Mouse (Mus musculus) liver, embryonic 14.5 days (tissue): ENCODE data around the gene Erbb3. TPM values are rescaled to one million over a fixed set of nuclear protein-coding genes. Genes with fewer than 3 reads are reported as not detected.
"Not testable (repeated sequence)": the region's sequence is repeated elsewhere in the genome, so short reads cannot be mapped to it uniquely, and the experiment has no call there.

Experiments used
- ATAC-seq: fragments of 200-750 bp; cut with Nextera tagmentation; 2 replicates; pipeline ENCODE4 v1.8.0; 2017; ENCODE audit warnings: moderate number of reproducible peaks, mild to moderate bottlenecking, moderate library complexity; ENCODE audit not compliant: insufficient read depth
- DNase-seq, 3 experiments: peaks; one replicate each; pipeline ENCODE4 v3.0.0-alpha.2; 2012 to 2013; ENCODE audit warnings: low read depth in 3 of 3, low spot score in 3 of 3
- H3K27ac ChIP-seq: fragments of 300-500 bp; sonication (generic); 2 replicates; pipeline ENCODE4 v1.5.1; 2014; ENCODE audit warnings: moderate library complexity, mild to moderate bottlenecking, control low read depth, inconsistent platforms
- H3K27me3 ChIP-seq: fragments of 300-500 bp; sonication (generic); 2 replicates; pipeline ENCODE4 v1.6.1; 2014; ENCODE audit warnings: mild to moderate bottlenecking, low read length, moderate library complexity; ENCODE audit not compliant: control insufficient read depth, insufficient read depth
- H3K36me3 ChIP-seq: fragments of 300-500 bp; sonication (generic); replicated peaks from 2 replicates; pipeline ENCODE4 v1.6.1; 2014; ENCODE audit warnings: low read depth; ENCODE audit not compliant: control insufficient read depth, insufficient read depth
- H3K4me1 ChIP-seq, 2 experiments: fragments of 200-500 bp in 1 of 2; fragments of 300-500 bp in 1 of 2; sonication (generic) in 1 of 2; replicated peaks; 2 replicates each; pipeline ENCODE4 v1.6.1; 2012 to 2014; ENCODE audit warnings: antibody characterized with exemption in 1 of 2, inconsistent platforms in 1 of 2, low read length in 1 of 2; ENCODE audit not compliant: control insufficient read depth in 2 of 2, insufficient read depth in 2 of 2
- H3K4me2 ChIP-seq: fragments of 300-500 bp; sonication (generic); 2 replicates; pipeline ENCODE4 v1.6.1; 2014; ENCODE audit warnings: low read depth, mild to moderate bottlenecking, control low read depth, moderate library complexity
- H3K4me3 ChIP-seq, 2 experiments: fragments of 200-500 bp in 1 of 2; fragments of 300-500 bp in 1 of 2; sonication (generic) in 1 of 2; 2 replicates each; pipeline ENCODE4 v1.5.1; 2012 to 2014; ENCODE audit warnings: low read depth in 2 of 2, low read length in 2 of 2, mild to moderate bottlenecking in 2 of 2, control low read depth in 1 of 2, inconsistent platforms in 1 of 2, moderate library complexity in 1 of 2; ENCODE audit not compliant: insufficient read depth in 1 of 2
- H3K9ac ChIP-seq: fragments of 300-500 bp; sonication (generic); replicated peaks from 2 replicates; pipeline ENCODE4 v1.6.1; 2014; ENCODE audit warnings: mild to moderate bottlenecking, control low read depth, moderate library complexity
- H3K9me3 ChIP-seq: fragments of 300-500 bp; sonication (generic); 2 replicates; pipeline ENCODE4 v1.6.1; 2016; ENCODE audit warnings: low read length, mixed read lengths; ENCODE audit not compliant: control insufficient read depth
- CTCF ChIP-seq: IDR thresholded peaks from 2 replicates; pipeline ENCODE4 v1.5.1; 2016; ENCODE audit warnings: antibody characterized with exemption, low read depth, control low read depth
- EP300 ChIP-seq: IDR thresholded peaks from 2 replicates; pipeline ENCODE4 v1.6.1; 2016; ENCODE audit warnings: antibody characterized with exemption, low read depth
- WGBS: fragments of 180-500 bp; shearing (Covaris S2); extraction: QIAGEN DNeasy Blood & Tissue Kit; methylation state at CpG from one replicate; pipeline ENCODE4 v1.1.7; 2014; ENCODE audit not compliant: insufficient replicate concordance; 5-methylcytosine and 5-hydroxymethylcytosine counted together
- polyA plus RNA-seq, 2 experiments: library from polyadenylated mRNA; depleted of rRNA in 1 of 2; stranded (reverse) in 1 of 2; unstranded in 1 of 2; fragments of >200 nt; fragmentation: Nextera tagmentation in 1 of 2; extraction: Ambion mirVana in 1 of 2; gene quantifications; 2 replicates each; pipeline versions ENCODE4 v1.2.1 to v1.2.3; 2012 to 2014

Erbb3 gene
- polyA plus RNA-seq, 2 experiments, result 1.1 to 1.4 TPM

DNA sequence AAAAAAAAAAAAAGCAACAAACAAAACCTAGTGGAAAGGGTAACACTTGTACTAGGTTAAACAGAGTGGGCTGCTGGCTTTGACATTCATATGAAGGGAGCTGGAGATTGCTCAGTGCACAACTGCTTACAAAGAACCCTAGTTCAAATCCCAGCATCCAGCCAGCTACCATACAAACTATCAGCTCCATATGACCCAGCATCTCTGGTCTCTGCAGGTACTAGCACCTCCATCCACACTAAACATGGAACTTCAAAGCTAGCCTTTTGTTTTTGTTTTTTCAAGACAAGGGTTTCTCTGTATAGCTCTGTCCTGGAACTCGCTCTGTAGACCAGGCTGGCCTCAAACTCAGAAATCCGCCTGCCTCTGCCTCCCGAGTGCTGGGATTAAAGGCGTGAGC, 33.2 kb upstream of the Erbb3 start:
- no peaks in the 10 kb centered on the region for H3K9me3 ChIP-seq
- H3K27me3 ChIP-seq, result no peaks in the 10 kb centered on the region
- TF ChIP-seq CTCF (no peak), EP300 (no peak)
- no peak for DNase-seq
- ATAC-seq, result no peak
- H3K4me2 ChIP-seq, result no peak overlapping the region
- peaks cover 25% of the 10 kb centered on the region for H3K36me3 ChIP-seq
- no peak overlapping the region for H3K9ac ChIP-seq
- no peak overlapping the region for H3K4me3 ChIP-seq
- WGBS, result 62% methylated on average over 4 of the region's 4 CpGs
- H3K4me1 ChIP-seq, result peaks cover 15 to 17% of the 10 kb centered on the region in 2 experiments
- no peak overlapping the region for H3K27ac ChIP-seq

DNA sequence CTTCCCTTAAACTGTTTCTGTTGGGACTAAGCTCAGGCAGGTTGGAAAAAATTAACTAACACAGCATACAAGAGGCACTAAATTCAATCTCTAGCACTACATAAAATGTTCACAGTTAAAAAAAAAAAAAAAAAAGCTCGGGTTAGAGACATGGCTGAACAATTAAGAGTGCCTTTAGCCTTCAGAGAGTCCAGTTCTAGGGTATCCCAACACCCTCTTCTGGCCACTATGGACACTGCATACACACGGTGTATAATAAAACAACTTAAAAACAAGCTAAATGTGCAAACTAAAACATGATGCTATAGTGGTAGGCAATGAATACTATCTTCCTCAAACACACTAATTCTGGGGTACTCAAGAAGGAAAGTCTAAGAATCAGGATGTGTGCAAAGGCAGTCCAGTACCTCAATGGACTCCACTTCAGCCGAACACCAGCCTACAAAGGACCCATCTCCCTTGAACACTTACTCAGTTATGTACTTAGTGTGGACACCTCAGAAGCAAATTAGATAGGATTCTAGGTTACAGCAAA, 32.6 kb upstream of the Erbb3 start:
- H3K27me3 ChIP-seq, result no peaks in the 10 kb centered on the region
- WGBS, result 63% methylated on average over 3 of the region's 3 CpGs
- peak; percentile 26; the same call in 1 of the 2 replicates for TF ChIP-seq CTCF
- no peak for TF ChIP-seq EP300
- H3K9me3 ChIP-seq, result no peaks in the 10 kb centered on the region
- no peak overlapping the region for H3K9ac ChIP-seq
- no peak for ATAC-seq
- no peak overlapping the region for H3K4me3 ChIP-seq
- no peak for DNase-seq
- peaks cover 10 to 12% of the 10 kb centered on the region in 2 experiments for H3K4me1 ChIP-seq
- H3K27ac ChIP-seq, result no peak overlapping the region
- peaks cover 25% of the 10 kb centered on the region for H3K36me3 ChIP-seq
- H3K4me2 ChIP-seq, result no peak overlapping the region

- TF ChIP-seq EP300 (no peak), CTCF (no peak)
- Histone ChIP-seq H3K9ac (no peak overlapping the region), H3K9me3 (no peaks in the 10 kb centered on the region), H3K4me3 (no peak overlapping the region), H3K36me3 (peaks cover 21% of the 10 kb centered on the region), H3K4me1 (peaks cover 4 to 9% of the 10 kb centered on the region in 2 experiments), H3K4me2 (no peak overlapping the region), H3K27ac (no peak overlapping the region), H3K27me3 (no peaks in the 10 kb centered on the region)
- DNase-seq, result no peak
- no peak for ATAC-seq
Observed at GRCm38 (mm10) chr10:128620241-128620640, 30.8 kb upstream of the Erbb3 start.

- not testable (repeated sequence) for H3K4me3 ChIP-seq, H3K36me3 ChIP-seq, H3K4me1 ChIP-seq, DNase-seq, ATAC-seq, H3K4me2 ChIP-seq, H3K9me3 ChIP-seq, H3K9ac ChIP-seq, H3K27me3 ChIP-seq, H3K27ac ChIP-seq
- 71% methylated on average over 5 of the region's 5 CpGs for WGBS
Observed at GRCm38 (mm10) chr10:128619148-128619547, 29.7 kb upstream of the Erbb3 start.

- Histone ChIP-seq H3K36me3 (peaks cover 4% of the 10 kb centered on the region), H3K27ac (no peak overlapping the region), H3K9ac (no peak overlapping the region), H3K27me3 (no peaks in the 10 kb centered on the region; the same call in 1 of the 2 replicates), H3K4me2 (no peak overlapping the region), H3K4me3 (no peak overlapping the region), H3K4me1 (peaks cover 0 to 3% of the 10 kb centered on the region in 2 experiments; a peak in 2 of 4 replicates), H3K9me3 (no peaks in the 10 kb centered on the region)
- WGBS, result 76% methylated on average over 1 of the region's 1 CpGs
- DNase-seq, result no peak
- no peak for ATAC-seq
- TF ChIP-seq EP300 (no peak), CTCF (no peak)
Observed at GRCm38 (mm10) chr10:128618570-128618969, 29.1 kb upstream of the Erbb3 start.

- not testable (repeated sequence) for H3K9ac ChIP-seq, H3K4me1 ChIP-seq, H3K9me3 ChIP-seq, H3K27me3 ChIP-seq, ATAC-seq, DNase-seq, H3K27ac ChIP-seq, H3K4me3 ChIP-seq, H3K4me2 ChIP-seq, H3K36me3 ChIP-seq
- 76% methylated on average over 6 of the region's 7 CpGs for WGBS
Observed at GRCm38 (mm10) chr10:128615798-128616448, 26.5 kb upstream of the Erbb3 start.
